In the genomic region with DNA sequence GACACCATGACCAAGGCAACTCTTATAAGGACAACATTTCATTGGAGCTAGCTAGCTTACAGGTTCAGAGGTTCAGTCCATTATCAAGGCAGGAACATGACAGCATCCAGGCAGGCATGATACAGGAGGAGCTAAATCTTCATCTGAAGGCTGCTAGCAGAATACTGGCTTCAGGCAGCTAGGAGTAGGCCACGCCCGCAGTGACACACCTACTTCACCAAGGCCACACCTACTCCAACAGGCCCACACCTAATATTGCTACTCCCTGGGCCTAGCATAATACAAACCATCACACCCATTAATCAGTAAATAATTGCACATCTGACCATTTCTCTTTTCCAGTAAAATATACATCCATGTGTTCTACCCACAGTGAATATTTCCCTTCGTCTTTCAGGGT, we compare ENCODE assay signal across 21 mouse cellular contexts. TPM values are rescaled to one million over a fixed set of nuclear protein-coding genes. Genes with fewer than 3 reads are reported as not detected.
DNase-seq lines count a peak whose midpoint lies in the region; ATAC-seq and TF ChIP-seq lines count a peak whose summit lies in the region.
"Had no signal": no experiment of that assay in that cellular context is flagged by ENCODE, and none has a peak within 500 bp of the region (broad histone marks: within the 10 kb centered on the region; RNA-seq: fewer than 3 reads in every experiment).

No protein-coding gene starts in this region.

- no peaks in the 10 kb centered on the region for H3K27me3 ChIP-seq in heart, embryonic 11.5 days (ENCODE audit: control insufficient read depth, insufficient read depth, low read length)
- no peaks in the 10 kb centered on the region for H3K27me3 ChIP-seq in liver, embryonic 13.5 days
- H3K27me3 ChIP-seq in stomach, postnatal 0 days (ENCODE audit: control insufficient read depth, insufficient read depth, low read length): no peaks in the 10 kb centered on the region
- no peaks in the 10 kb centered on the region for H3K27me3 ChIP-seq in kidney, embryonic 14.5 days (ENCODE audit: control insufficient read depth, insufficient read depth, low read length)
- H3K27me3 ChIP-seq: CH12.LX; embryonic facial prominence, embryonic 13.5 days; limb, embryonic 12.5 days; megakaryocyte, embryonic 14.5 days; Patski had no signal

- no peak overlapping the region for H3K4me3 ChIP-seq in heart, embryonic 11.5 days (ENCODE audit: low read depth, low read length)
- no peak overlapping the region for H3K4me3 ChIP-seq in liver, embryonic 13.5 days (replicated peaks)
- H3K4me3 ChIP-seq in stomach, postnatal 0 days (ENCODE audit: low read depth, low read length): no peak overlapping the region
- no peak overlapping the region for H3K4me3 ChIP-seq in kidney, embryonic 14.5 days (ENCODE audit: low read length)
- H3K4me3 ChIP-seq: embryonic facial prominence, embryonic 13.5 days; forebrain, embryonic 10.5 days; left cerebral cortex, adult 2 months; limb, embryonic 12.5 days; megakaryocyte, embryonic 14.5 days had no signal

- 90% methylated on average over 3 of the region's 3 CpGs for whole genome bisulfite sequencing in heart, embryonic 11.5 days (ENCODE audit: insufficient replicate concordance)
- WGBS in liver, embryonic 13.5 days (ENCODE audit: insufficient replicate concordance): 64% methylated on average over 3 of the region's 3 CpGs
- WGBS in stomach, postnatal 0 days: 95% methylated on average over 3 of the region's 3 CpGs
- 95% methylated on average over 3 of the region's 3 CpGs for WGBS in kidney, embryonic 14.5 days

- no peak for TF ChIP-seq CTCF in stomach, postnatal 0 days (IDR thresholded peaks at IDR 0.05; ENCODE audit: low read depth)

- no peak for DNase-seq in heart, postnatal 25 days (ENCODE audit: low spot score)
- DNase-seq in c-Kit-positive CD71-positive TER-119-positive erythroid progenitor cells, embryonic 14.5 days (ENCODE audit: low spot score): peak; percentile 67
- peak; percentile 62 for DNase-seq in liver, embryonic 13.5 days
- peak; percentile 69 for DNase-seq in stomach, postnatal 0 days (ENCODE audit: low spot score)
- no peak for DNase-seq in adipocyte (ENCODE audit: low spot score)
- no peak for DNase-seq in gastrocnemius, postnatal 36 days
- DNase-seq: cerebellum, adult 8-10 months; gastrocnemius, postnatal 10 days; kidney, adult 11 months; kidney, postnatal 14 days had no signal

- no peaks in the 10 kb centered on the region for H3K9me3 ChIP-seq in heart, embryonic 11.5 days (replicated peaks; ENCODE audit: control insufficient read depth, low read length)
- H3K9me3 ChIP-seq in liver, embryonic 13.5 days (replicated peaks): no peaks in the 10 kb centered on the region
- no peaks in the 10 kb centered on the region for H3K9me3 ChIP-seq in stomach, postnatal 0 days (ENCODE audit: control insufficient read depth, low read length)
- H3K9me3 ChIP-seq in kidney, embryonic 14.5 days (ENCODE audit: control insufficient read depth, low read length): no peaks in the 10 kb centered on the region
- H3K9me3 ChIP-seq: embryonic facial prominence, embryonic 13.5 days; forebrain, embryonic 10.5 days; limb, embryonic 12.5 days; megakaryocyte, embryonic 14.5 days had no signal

- no peak overlapping the region for H3K4me2 ChIP-seq in heart, embryonic 11.5 days
- H3K4me2 ChIP-seq in liver, embryonic 13.5 days: peak overlapping the region; percentile 12; the same call in 1 of the 2 replicates
- no peak overlapping the region for H3K4me2 ChIP-seq in stomach, postnatal 0 days (replicated peaks; ENCODE audit: low read depth)
- H3K4me2 ChIP-seq in kidney, embryonic 14.5 days (replicated peaks; ENCODE audit: low read depth, low read length): no peak overlapping the region
- H3K4me2 ChIP-seq: embryonic facial prominence, embryonic 13.5 days; hindbrain, embryonic 14.5 days; limb, embryonic 12.5 days had no signal

- no peak overlapping the region for H3K9ac ChIP-seq in heart, embryonic 11.5 days (ENCODE audit: low read depth, low read length)
- H3K9ac ChIP-seq in liver, embryonic 13.5 days: 0 out of 2 replicates have a peak overlapping the region, but pooled peaks have one; percentile 9
- H3K9ac ChIP-seq in stomach, postnatal 0 days (ENCODE audit: low read length): no peak overlapping the region
- H3K9ac ChIP-seq in kidney, embryonic 14.5 days (ENCODE audit: low read depth, low read length): no peak overlapping the region
- H3K9ac ChIP-seq: embryonic facial prominence, embryonic 13.5 days; hindbrain, embryonic 14.5 days; limb, embryonic 12.5 days had no signal

- no peak overlapping the region for H3K27ac ChIP-seq in heart, embryonic 11.5 days (ENCODE audit: low read depth, low read length)
- no peak overlapping the region for H3K27ac ChIP-seq in liver, embryonic 13.5 days
- no peak overlapping the region for H3K27ac ChIP-seq in stomach, postnatal 0 days (replicated peaks)
- H3K27ac ChIP-seq in kidney, embryonic 14.5 days (ENCODE audit: low read depth, low read length): no peak overlapping the region
- H3K27ac ChIP-seq: embryonic facial prominence, embryonic 13.5 days; forebrain, embryonic 10.5 days; hindbrain, embryonic 14.5 days; left cerebral cortex, adult 2 months; limb, embryonic 12.5 days had no signal

- intact Hi-C loops in heart, postnatal 25 days (cut with DNase I): no loop called here
- intact Hi-C loops in gastrocnemius, postnatal 36 days (cut with DNase I): no loop called here

- ATAC-seq in heart, embryonic 11.5 days (replicated peaks; ENCODE audit: insufficient number of reproducible peaks, low FRiP score, low TSS enrichment): 0 out of 2 replicates have a peak, but pooled peaks have one; percentile 46
- peak; percentile 97 for ATAC-seq in liver, embryonic 13.5 days (ENCODE audit: low read depth)
- peak; percentile 84 for ATAC-seq in stomach, postnatal 0 days (ENCODE audit: low FRiP score, low TSS enrichment)
- ATAC-seq in kidney, embryonic 14.5 days (ENCODE audit: low FRiP score, low TSS enrichment): no peak
- ATAC-seq: midbrain, embryonic 16.5 days; Patski had no signal

- H3K4me1 ChIP-seq in heart, embryonic 11.5 days (ENCODE audit: control insufficient read depth, insufficient read depth, low read length): no peaks in the 10 kb centered on the region
- H3K4me1 ChIP-seq in liver, embryonic 13.5 days (replicated peaks): peaks cover 33% of the 10 kb centered on the region
- no peaks in the 10 kb centered on the region for H3K4me1 ChIP-seq in stomach, postnatal 0 days (replicated peaks; ENCODE audit: control insufficient read depth, insufficient read depth)
- no peaks in the 10 kb centered on the region for H3K4me1 ChIP-seq in kidney, embryonic 14.5 days (ENCODE audit: control insufficient read depth, insufficient read depth, low read length)
- H3K4me1 ChIP-seq: embryonic facial prominence, embryonic 13.5 days; forebrain, embryonic 10.5 days; limb, embryonic 12.5 days had no signal

- no peak for TF ChIP-seq EP300 in stomach, postnatal 0 days (optimal IDR thresholded peaks at IDR 0.05)

- peaks cover 21% of the 10 kb centered on the region for H3K36me3 ChIP-seq in heart, embryonic 11.5 days (ENCODE audit: control insufficient read depth, insufficient read depth, low read length)
- peaks cover 82% of the 10 kb centered on the region for H3K36me3 ChIP-seq in liver, embryonic 13.5 days
- H3K36me3 ChIP-seq in stomach, postnatal 0 days (ENCODE audit: control insufficient read depth, insufficient read depth, low read length): peaks cover 9% of the 10 kb centered on the region; the same call in 1 of the 2 replicates
- H3K36me3 ChIP-seq in kidney, embryonic 14.5 days (ENCODE audit: control insufficient read depth, insufficient read depth, low read length): peaks cover 59% of the 10 kb centered on the region

RNA-seq across cellular contexts. Expression of a gene that starts 8.7 kb away (rescaled TPM):
- polyA plus RNA-seq in heart, embryonic 11.5 days (2014; fragmentation: Nextera tagmentation; extraction: Ambion mirVana): 7.1 and 9.9 TPM in 2 replicates
- 10 to 100 TPM; 19.2 to 22.0 TPM for total RNA-seq in heart, postnatal 25 days (2021)
- polyA plus RNA-seq in liver, embryonic 13.5 days (2015; fragmentation: Nextera tagmentation; extraction: Ambion mirVana): 3.6 and 3.8 TPM in 2 replicates
- polyA plus RNA-seq in stomach, postnatal 0 days (2015; fragmentation: Nextera tagmentation; extraction: Ambion mirVana): 7.0 and 7.2 TPM in 2 replicates
- 12.5 and 15.0 TPM in 2 replicates for polyA plus RNA-seq in kidney, embryonic 14.5 days (2014; fragmentation: Nextera tagmentation; extraction: Ambion mirVana)
- total RNA-seq in gastrocnemius, postnatal 36 days (2021): 10 to 100 TPM; 20.3 to 22.8 TPM

RNA-seq across cellular contexts. Expression of a gene that starts 21.2 kb away (rescaled TPM):
- 0.41 TPM in 1 of 2 replicates, not detected in the other for polyA plus RNA-seq in heart, embryonic 11.5 days (2014; fragmentation: Nextera tagmentation; extraction: Ambion mirVana)
- total RNA-seq in heart, postnatal 25 days (2021): 1 to 10 TPM in 1 of 2 experiments, under 1 TPM in 1; 0.49 to 1.1 TPM
- polyA plus RNA-seq in liver, embryonic 13.5 days (2015; fragmentation: Nextera tagmentation; extraction: Ambion mirVana): 0.05 and 0.15 TPM in 2 replicates
- polyA plus RNA-seq in stomach, postnatal 0 days (2015; fragmentation: Nextera tagmentation; extraction: Ambion mirVana): 3.1 and 4.0 TPM in 2 replicates
- 1.0 and 1.2 TPM in 2 replicates for polyA plus RNA-seq in kidney, embryonic 14.5 days (2014; fragmentation: Nextera tagmentation; extraction: Ambion mirVana)
- total RNA-seq in gastrocnemius, postnatal 36 days (2021): 1 to 10 TPM in 1 of 2 experiments, under 1 TPM in 1; 0.10 to 1.3 TPM

RNA-seq across cellular contexts. Expression of a gene that starts 21.9 kb away (rescaled TPM):
- polyA plus RNA-seq in heart, embryonic 11.5 days (2014; fragmentation: Nextera tagmentation; extraction: Ambion mirVana): 66.6 and 80.5 TPM in 2 replicates
- 10 to 100 TPM; 35.0 to 35.6 TPM for total RNA-seq in heart, postnatal 25 days (2021)
- polyA plus RNA-seq in liver, embryonic 13.5 days (2015; fragmentation: Nextera tagmentation; extraction: Ambion mirVana): 28.6 and 31.8 TPM in 2 replicates
- polyA plus RNA-seq in stomach, postnatal 0 days (2015; fragmentation: Nextera tagmentation; extraction: Ambion mirVana): 72.5 and 77.4 TPM in 2 replicates
- 111 and 144 TPM in 2 replicates for polyA plus RNA-seq in kidney, embryonic 14.5 days (2014; fragmentation: Nextera tagmentation; extraction: Ambion mirVana)
- total RNA-seq in gastrocnemius, postnatal 36 days (2021): 10 to 100 TPM; 26.4 to 31.1 TPM

RNA-seq across cellular contexts. Expression of a gene that starts 31.8 kb away (rescaled TPM):
- 8.3 TPM in 2 replicates for polyA plus RNA-seq in heart, embryonic 11.5 days (2014; fragmentation: Nextera tagmentation; extraction: Ambion mirVana)
- 1 to 10 TPM; 2.5 to 4.1 TPM for total RNA-seq in heart, postnatal 25 days (2021)
- 1.6 and 2.2 TPM in 2 replicates for polyA plus RNA-seq in liver, embryonic 13.5 days (2015; fragmentation: Nextera tagmentation; extraction: Ambion mirVana)
- polyA plus RNA-seq in stomach, postnatal 0 days (2015; fragmentation: Nextera tagmentation; extraction: Ambion mirVana): 2.5 and 2.6 TPM in 2 replicates
- 14.0 and 14.7 TPM in 2 replicates for polyA plus RNA-seq in kidney, embryonic 14.5 days (2014; fragmentation: Nextera tagmentation; extraction: Ambion mirVana)
- 1 to 10 TPM; 2.5 to 2.7 TPM for total RNA-seq in gastrocnemius, postnatal 36 days (2021)

RNA-seq across cellular contexts. Expression of a gene that starts 50.0 kb away (rescaled TPM):
- polyA plus RNA-seq in heart, embryonic 11.5 days (2014; fragmentation: Nextera tagmentation; extraction: Ambion mirVana): 0.27 TPM in 1 of 2 replicates, not detected in the other
- not detected for total RNA-seq in heart, postnatal 25 days (2021)
- 1.6 and 2.1 TPM in 2 replicates for polyA plus RNA-seq in liver, embryonic 13.5 days (2015; fragmentation: Nextera tagmentation; extraction: Ambion mirVana)
- 6.4 and 7.0 TPM in 2 replicates for polyA plus RNA-seq in stomach, postnatal 0 days (2015; fragmentation: Nextera tagmentation; extraction: Ambion mirVana)
- 0.43 and 0.45 TPM in 2 replicates for polyA plus RNA-seq in kidney, embryonic 14.5 days (2014; fragmentation: Nextera tagmentation; extraction: Ambion mirVana)
- not detected for total RNA-seq in gastrocnemius, postnatal 36 days (2021)
- polyA plus RNA-seq: Patski had no signal

Comparison
In these comparisons a context has a peak if more than half of its experiments do, and no peak if none do; other contexts are left out.
1. DNase-seq: peak in c-Kit-positive CD71-positive TER-119-positive erythroid progenitor cells, embryonic 14.5 days (single experiment), liver, embryonic 13.5 days (single experiment) and stomach, postnatal 0 days (single experiment); none in heart, postnatal 25 days (single experiment), adipocyte (single experiment) and gastrocnemius, postnatal 36 days (0 of 2).